Mouse (Mus musculus): ENCODE measurements around the gene Fchsd2. TPM values are rescaled to one million over a fixed set of nuclear protein-coding genes. Genes with fewer than 3 reads are reported as not detected.

Fchsd2 gene
- total RNA-seq, 2 experiments from 2014 or later, result 70.3 to 74.4 TPM

GRCm38 (mm10) chr7:101284504-101284903 lies 191.8 kb downstream of the Fchsd2 start:
- no peak for DNase-seq (ENCODE audit: low spot score in 2 of 2)

GRCm38 (mm10) chr7:101286891-101287290 lies 194.2 kb downstream of the Fchsd2 start:
- no peak for DNase-seq (ENCODE audit: low spot score in 2 of 2)

GRCm38 (mm10) chr7:101287820-101288219 lies 195.2 kb downstream of the Fchsd2 start:
- no peak for DNase-seq (ENCODE audit: low spot score in 2 of 2)

- peak; percentile 58 to 70 for DNase-seq (ENCODE audit: low spot score in 2 of 2)
These were observed 195.8 kb downstream of the Fchsd2 start for GRCm38 (mm10) chr7:101288436-101288835.

GRCm38 (mm10) chr7:101290401-101290800 lies 197.7 kb downstream of the Fchsd2 start:
- DNase-seq (ENCODE audit: low spot score in 2 of 2), result no peak

GRCm38 (mm10) chr7:101291211-101291610 lies 198.5 kb downstream of the Fchsd2 start:
- no peak for DNase-seq (ENCODE audit: low spot score in 2 of 2)

- no peak for DNase-seq (ENCODE audit: low spot score in 2 of 2)
These were observed 199.0 kb downstream of the Fchsd2 start for GRCm38 (mm10) chr7:101291641-101292040.

- no peak for DNase-seq (ENCODE audit: low spot score in 2 of 2)
These were observed 199.4 kb downstream of the Fchsd2 start for GRCm38 (mm10) chr7:101292086-101292485.

GRCm38 (mm10) chr7:101292696-101293095 lies 200.0 kb downstream of the Fchsd2 start:
- no peak for DNase-seq (ENCODE audit: low spot score in 2 of 2)

- no peak for DNase-seq (ENCODE audit: low spot score in 2 of 2)
These were observed 200.5 kb downstream of the Fchsd2 start for GRCm38 (mm10) chr7:101293138-101293537.

GRCm38 (mm10) chr7:101293611-101294010 lies 200.9 kb downstream of the Fchsd2 start:
- no peak for DNase-seq (ENCODE audit: low spot score in 2 of 2)

- DNase-seq (ENCODE audit: low spot score in 2 of 2), result no peak
These were observed 202.8 kb downstream of the Fchsd2 start for GRCm38 (mm10) chr7:101295438-101295837.

- peak; percentile 82 to 88 for DNase-seq (ENCODE audit: low spot score in 2 of 2)
These were observed 203.8 kb downstream of the Fchsd2 start for GRCm38 (mm10) chr7:101296252-101297022.

- DNase-seq (ENCODE audit: low spot score in 2 of 2), result no peak
These were observed 204.4 kb downstream of the Fchsd2 start for GRCm38 (mm10) chr7:101297023-101297405.

GRCm38 (mm10) chr7:101298375-101298774 lies 205.7 kb downstream of the Fchsd2 start:
- DNase-seq (ENCODE audit: low spot score in 2 of 2), result no peak

GRCm38 (mm10) chr7:101301361-101301880 lies 208.8 kb downstream of the Fchsd2 start:
- DNase-seq (ENCODE audit: low spot score in 2 of 2), result no peak

GRCm38 (mm10) chr7:101301881-101302456 lies 209.3 kb downstream of the Fchsd2 start, which contains the start of gene Atg16l2:
Gene Atg16l2 (minus strand): TSS chr7:101302251.
- DNase-seq (ENCODE audit: low spot score in 2 of 2), result peak; percentile 85 to 91

- no peak for DNase-seq (ENCODE audit: low spot score in 2 of 2)
These were observed 210.0 kb downstream of the Fchsd2 start for GRCm38 (mm10) chr7:101302691-101303090.

GRCm38 (mm10) chr7:101306841-101307240 lies 214.2 kb downstream of the Fchsd2 start:
- no peak for DNase-seq (ENCODE audit: low spot score in 2 of 2)

- DNase-seq (ENCODE audit: low spot score in 2 of 2), result no peak
These were observed 217.3 kb downstream of the Fchsd2 start for GRCm38 (mm10) chr7:101309985-101310326.

GRCm38 (mm10) chr7:101310327-101311028 lies 217.8 kb downstream of the Fchsd2 start:
- peak; percentile 97 to 98 for DNase-seq (ENCODE audit: low spot score in 2 of 2)

GRCm38 (mm10) chr7:101311061-101311460 lies 218.4 kb downstream of the Fchsd2 start:
- no peak for DNase-seq (ENCODE audit: low spot score in 2 of 2)

All from layer of hippocampus, postnatal 10 days (tissue).